Mouse (Mus musculus): ENCODE data around the gene Npff.

Gene Npff

DNA sequence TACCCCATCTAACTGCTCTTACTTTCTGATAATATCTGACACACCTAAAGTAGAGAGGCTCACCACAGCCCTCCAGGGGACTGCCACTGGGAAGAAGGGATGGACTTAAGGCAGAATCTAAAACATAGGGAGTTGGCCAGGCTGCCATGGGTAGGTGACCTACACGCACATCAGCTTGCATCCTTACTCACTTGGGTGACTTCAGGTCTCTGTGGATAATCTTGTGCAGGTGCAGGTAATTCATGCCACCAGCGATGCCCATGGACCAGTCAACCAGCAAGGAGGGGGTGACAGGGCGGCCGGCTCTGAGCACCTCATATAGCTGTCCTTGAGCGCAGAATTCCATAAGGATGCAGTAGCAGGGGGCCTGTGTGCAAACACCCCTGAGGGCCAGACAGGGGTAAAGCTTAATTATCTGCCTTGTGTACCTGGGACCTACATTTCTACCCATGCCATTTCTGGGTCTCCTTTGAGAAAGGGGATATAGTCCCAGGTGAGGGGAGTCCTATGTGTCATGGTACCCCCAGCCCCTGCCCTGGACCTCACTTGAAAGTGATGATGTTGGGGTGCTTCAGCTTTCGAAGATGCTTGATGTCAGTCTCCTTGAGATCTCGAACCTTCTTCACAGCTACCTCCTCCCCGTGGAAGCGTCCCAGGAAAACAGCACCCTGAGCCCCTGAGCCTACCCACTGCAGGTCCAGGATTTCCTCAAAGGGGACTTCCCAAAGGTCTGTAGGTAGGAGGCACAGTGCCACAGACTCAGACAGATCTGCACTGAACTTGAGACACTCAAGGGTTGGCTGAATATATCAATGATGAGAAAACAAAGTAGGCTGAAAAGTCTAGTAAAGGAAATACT is 20.6 kb downstream of the Npff start:
- no peak for DNase-seq

DNA sequence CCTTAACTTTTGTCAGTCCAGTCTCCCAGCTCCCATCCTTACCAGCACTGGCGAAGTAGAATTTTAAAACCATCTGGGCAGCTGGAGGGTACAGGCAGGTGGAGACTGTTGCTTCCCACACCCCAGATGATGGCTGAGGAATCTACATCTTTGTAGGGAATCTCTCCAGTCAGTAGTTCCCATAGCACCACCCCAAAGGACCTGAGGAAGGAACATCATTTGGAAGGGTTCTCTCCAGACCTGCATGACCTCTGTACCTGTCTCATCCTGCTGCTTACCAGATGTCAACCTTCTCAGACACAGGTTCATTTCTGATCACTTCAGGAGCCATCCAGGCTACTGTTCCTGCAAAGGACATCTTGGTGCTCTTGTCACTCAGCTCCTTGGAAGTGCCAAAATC is 21.3 kb downstream of the Npff start, which contains the start of gene Gm10337:
Gene Gm10337, plus strand, starts transcription at position 276 of the 400 bp plus-strand sequence.
- no peak for DNase-seq

DNA sequence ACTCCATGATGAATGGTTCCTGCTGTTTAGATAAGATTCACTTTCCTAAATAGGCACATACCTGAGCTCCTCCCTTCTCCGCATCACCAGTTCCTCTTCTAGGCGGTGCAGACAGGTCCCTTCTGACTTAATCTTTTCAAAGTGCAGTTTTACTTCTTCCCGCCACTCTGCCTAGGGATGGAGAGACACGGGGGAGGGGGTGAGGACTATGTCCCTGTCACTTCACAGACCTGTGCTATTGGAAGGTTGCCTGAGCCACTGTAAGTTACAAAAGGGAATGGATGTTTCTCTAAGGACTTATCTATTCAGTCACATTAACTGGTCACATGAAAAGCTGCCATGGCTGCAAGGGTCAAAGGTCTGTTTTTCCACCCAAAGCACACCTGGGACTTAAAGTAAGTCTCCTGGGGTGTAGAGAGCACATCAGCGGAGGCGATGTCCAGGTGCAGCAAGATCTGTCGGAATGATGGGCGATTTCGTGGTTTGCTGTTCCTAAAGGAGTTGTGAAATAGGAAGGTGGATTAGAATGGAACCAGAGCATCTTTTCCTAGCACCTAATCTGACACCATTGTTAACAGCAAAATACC is 22.4 kb downstream of the Npff start:
- no peak for DNase-seq

DNA sequence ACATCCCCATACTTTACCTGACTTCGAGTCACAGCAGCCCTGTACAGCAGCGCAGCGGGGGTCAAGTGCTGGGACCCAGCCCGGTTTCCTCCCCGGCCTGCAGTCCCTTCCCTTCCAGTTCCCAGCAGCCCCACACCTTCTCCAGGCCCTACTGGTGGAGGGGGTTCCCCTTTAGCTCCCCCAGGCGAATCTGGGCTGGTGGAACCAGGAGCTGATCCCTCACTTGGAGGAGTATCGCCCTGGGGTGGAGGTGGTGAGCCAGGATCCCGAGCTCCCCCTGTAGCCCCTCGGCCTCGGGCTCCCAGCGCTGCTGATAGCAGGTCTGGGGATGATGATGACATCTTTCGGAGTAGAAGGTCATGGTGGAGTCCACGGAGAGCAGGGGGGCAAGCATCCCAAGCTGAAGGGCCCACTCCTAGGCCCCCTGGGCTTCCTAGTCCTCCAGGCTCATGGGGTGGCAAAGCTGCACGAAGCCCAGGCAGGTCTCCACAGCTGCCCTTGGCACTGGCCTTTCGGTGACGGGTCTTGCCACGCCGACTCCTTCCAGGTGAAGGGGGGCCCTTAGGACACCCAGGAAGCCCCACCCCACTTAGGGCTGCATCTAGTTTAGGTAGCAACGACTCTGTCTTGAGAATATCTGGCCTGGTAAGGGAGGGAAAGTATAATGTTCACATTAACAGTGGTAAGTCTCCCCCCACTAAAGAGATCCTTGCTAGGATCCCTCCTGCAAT is 23.5 kb downstream of the Npff start:
- no peak for DNase-seq

DNA sequence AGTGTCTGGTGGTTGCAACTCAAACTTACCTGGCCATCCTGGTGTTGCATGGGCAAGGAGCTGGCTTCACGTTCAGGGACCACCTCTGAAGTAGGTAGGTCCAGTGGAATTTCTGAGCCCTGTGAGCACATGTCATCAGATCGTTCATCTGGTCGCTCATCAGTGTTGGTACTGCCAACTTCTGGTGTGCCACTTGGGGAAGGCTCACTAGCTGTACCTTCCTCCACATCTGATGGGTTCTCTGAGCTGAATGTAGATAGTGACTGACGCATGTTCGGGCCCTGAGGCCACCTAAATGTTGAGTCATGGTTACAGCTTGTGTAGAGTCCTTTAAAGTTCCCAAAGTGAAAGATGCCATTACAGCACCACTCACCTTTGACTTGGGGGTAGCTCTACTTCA is 24.3 kb downstream of the Npff start:
- no peak for DNase-seq

DNA sequence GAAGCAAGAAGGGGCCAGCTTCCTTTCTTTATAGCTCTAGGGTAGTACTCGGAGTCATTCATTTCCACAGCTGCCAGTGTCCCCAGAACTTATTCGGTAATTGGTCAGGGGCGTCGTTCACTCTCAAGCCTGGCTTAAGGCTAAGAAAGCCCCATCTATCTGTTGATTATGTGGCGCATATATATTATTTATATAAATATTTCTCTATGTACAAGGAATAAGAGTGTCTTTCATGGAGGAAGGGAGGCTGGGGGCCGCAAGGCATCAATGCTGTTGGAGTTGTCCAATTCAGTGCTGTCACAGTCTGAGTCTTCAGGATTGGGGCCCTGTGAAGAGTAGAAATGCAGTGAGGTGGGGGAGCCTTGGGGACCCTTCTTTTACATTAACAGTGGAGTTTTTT is 24.9 kb downstream of the Npff start:
- DNase-seq: no peak

DNA sequence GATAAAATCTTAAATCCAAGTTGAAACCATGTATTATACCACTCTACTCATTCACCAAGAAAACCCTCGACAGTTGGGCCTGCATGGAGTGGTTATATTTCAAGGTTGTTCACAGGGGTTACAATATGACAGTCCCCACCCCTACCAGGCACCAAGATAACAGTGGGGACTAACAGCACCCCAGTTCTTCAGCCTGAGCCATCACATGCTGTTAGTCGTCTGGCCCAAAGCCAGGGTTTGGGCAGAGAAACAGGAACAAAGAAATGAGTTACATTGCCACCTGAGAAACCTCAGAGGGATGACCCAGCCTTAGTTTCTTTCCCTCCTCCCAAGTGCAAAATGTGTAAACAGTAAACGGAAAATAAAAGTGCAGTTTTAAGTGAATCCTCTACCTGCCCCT is 25.4 kb downstream of the Npff start:
- DNase-seq: no peak

DNA sequence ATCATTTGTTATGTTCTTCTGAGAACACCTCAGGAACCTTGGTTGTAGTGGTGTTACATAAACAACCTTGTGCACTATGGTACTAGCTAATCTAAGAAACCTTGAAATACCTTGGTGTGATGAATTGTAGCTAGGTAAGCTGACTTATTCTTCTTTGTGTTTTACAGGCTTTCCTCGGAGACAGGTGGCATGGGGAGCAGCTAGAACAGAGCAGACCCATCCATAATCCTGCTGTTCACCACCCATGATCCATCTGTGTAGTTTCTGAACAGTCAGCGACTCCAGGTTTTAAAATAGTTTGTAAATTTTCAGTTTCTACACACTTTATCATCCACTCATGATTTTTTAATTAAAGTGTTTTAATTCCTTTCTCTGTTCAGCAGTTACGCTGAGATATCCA is 26.4 kb downstream of the Npff start:
- DNase-seq: no peak

DNA sequence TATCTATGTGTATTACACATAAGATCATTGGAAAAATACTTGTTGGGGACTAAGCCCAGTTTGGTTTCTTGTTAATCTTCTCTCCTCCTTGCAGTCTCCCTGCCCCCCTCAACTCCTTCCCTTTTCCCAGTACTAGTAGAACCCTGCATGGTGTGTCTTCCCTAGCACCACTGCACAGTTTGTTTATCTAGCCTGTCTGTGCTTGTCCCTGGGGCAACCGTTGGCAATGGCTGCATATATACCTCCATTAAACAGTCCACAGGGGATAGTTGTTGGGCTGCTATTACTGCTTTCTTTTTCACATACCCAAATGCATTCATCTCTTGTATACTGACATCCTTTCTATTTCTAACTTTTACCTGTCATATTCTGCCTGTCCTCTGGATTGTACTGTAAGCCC is 37.1 kb downstream of the Npff start:
- no peak for DNase-seq

DNA sequence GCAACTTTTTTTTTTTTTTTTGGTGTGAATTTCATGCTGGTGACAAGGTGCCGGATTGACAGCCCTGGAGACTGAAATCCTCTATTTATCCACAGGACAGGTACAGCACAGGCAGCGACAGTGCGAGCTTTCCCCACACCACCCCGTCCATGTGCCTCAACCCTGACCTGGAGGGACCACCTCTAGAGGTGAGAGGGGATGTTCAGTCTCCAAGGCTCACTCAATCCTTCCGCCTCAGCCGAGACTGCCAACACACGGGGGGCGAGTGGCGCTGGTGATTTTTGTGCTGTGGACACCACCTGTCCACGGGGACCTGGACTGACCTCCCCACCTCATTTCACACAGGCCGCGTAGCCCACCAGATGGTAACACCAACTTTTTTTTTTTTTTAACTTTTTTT is 38.9 kb downstream of the Npff start:
- no peak for DNase-seq

DNA sequence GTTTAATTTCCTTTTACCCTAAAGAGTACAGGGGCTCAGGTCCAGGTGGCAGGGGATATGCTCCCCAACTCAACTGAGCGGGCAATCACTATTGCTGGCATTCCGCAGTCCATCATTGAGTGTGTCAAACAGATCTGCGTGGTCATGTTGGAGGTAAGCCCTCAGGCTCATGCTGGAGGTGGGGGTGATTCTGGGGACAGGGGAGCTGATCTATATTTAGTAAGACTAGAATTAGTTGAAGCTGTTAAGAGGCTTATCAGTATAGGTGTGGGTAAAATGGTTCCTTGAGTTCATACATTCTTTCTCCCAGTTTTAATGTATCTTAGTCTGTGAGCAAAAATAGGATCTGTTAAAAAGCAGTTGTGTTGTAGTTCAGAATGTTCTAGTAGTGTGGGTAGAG is 41.6 kb downstream of the Npff start:
- no peak for DNase-seq

DNA sequence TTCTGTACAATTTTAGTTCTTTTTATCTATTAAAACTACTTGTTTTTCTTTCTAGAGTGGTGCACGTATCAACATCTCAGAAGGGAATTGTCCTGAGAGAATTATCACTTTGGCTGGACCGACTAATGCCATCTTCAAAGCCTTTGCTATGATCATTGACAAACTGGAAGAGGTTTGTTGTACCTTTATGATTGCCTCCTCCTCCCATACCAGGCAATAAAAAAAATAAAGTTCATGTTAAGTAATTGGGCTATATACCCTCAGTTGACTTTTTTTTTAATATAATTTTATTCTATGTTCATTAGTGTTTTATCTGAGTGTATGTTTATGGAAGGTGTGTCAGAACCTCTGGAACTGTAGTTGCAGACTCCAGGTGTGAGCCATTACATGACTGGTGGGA is 50.2 kb downstream of the Npff start:
- DNase-seq: no peak

Measured in embryo, embryonic 11 days (tissue).